Mouse (Mus musculus) spleen, adult 12 weeks (tissue): ENCODE results near the gene Inhbc.

Experiments
- DNase-seq: peaks from one replicate; pipeline ENCODE4 v3.0.0; 2022; ENCODE audit warnings: low spot score

The Inhbc gene

DNA sequence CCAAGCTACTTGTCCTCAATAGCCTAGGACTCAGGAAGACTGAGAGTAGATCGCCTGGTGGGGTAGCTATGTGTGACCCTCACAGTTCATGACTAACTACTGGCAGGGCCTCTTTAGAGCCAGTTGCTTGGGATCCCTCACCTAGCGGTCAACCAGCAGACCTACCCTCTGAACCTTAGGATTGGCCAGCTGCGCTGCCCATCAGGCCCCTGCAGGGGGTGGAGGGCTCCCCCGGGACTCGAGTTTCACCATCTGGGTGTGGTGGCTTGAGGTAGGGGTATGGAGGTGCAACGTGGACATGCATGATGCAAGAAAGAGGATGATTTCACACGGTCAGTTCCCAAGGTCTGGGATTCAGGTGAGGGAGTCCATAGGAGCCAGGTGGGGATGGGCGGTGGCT lies 18.5 kb downstream of the Inhbc start:
- DNase-seq = no peak

DNA sequence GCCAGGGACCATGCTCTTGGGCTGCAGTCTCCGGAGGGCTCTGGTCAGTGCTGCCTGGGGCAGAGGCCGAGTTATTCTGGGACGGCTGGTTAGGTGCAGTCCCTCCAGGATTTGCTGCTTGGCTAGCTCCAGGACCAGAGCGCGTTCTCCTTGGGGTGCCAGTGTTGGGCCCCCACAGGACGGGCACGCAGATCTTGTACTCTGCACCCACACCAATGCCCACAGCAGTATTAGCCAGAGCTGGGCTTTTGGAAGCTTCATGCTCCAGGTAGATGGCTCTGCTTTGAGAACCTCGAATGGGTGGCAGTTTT lies 19.0 kb downstream of the Inhbc start:
- DNase-seq = no peak

DNA sequence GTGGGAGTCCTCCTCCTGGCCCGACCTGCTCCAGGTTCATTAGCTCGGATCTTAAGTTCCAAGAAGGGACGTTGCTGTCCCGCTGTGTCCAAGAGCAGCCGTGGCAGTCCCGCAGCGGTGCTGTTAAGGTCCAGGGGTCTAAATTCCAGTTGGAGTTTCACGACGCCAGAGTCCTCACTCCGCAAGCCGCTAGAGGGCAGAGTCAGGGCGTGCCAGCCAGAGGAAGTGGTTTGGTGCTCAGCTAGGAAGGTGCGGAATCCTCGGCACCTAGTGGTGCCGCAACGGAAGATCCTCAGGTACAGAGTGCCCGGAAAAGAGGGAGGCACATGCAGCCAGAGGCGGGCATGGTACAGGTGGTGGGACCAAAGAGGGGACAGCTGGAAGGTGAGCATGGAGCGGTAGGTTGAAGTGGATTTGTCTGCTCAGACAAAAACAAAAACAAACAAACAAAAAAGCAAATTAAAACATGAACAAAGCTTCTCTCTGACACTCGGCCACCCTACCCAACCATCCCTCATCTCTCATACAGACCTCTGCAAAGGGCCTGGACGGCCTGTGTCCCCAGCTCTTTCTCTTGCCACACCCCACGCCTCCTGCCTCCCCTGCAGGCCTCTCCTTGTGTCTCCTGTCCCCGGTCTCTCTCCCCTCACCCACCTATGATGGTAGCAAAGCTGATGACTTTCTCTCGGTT lies 19.5 kb downstream of the Inhbc start:
- DNase-seq = no peak

DNA sequence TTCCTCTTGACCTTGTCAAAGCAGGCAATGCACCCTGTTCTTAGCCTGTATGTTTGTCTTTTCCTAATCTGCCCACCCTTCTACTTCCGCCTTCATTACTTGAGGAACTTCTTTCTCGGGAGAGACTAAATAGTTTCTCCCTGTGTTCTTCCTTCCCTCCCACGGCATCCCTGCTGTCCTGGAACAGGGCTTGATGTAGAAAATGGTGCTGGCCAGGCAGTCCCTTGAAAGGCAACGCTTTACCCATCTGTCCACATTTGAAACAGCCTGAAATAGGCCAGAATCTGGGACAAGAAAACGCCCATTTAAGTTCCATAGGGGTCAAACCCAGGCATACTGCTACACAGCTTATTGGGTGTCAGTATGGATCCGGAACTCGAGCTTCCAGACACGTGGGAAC lies 20.4 kb downstream of the Inhbc start:
- no peak for DNase-seq

DNA sequence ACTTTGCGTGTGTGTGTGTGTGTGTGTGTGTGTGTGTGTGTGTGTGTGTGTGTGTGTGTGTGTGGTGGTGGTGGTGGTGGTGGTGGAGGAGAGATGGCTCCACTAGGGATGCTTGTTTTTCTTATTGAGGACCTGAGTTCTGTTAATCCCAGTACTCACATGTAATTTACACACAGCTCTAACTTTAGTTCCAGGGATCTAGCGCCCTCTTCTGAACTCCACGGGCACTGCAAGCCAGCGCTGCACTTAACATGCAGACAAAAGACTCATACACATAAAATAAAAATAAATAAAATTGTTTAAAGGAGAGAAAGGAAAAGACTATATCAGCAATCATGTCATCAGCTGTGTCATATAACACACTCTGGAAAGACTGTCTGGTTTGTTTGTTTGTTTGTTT lies 21.3 kb downstream of the Inhbc start:
- DNase-seq = no peak

DNA sequence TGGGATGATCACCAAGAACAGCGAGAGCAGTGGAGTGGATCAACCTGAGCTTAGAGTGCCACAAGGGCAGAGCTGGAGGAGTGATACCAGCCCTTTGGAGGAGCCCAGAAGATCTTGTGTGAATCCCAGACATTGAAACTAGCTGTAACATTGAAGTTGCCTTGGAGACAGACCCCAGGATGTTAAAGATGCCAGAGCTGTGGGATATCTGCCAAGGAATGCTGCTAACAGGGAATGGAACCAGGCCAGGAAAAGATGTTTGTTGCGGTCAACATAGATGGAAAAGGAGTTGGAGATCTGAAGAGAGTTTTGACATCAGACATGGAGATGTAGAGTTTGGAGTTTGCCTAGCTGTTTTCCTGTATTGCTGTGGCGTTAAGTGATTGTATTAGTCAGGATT lies 24.1 kb downstream of the Inhbc start:
- DNase-seq = no peak

DNA sequence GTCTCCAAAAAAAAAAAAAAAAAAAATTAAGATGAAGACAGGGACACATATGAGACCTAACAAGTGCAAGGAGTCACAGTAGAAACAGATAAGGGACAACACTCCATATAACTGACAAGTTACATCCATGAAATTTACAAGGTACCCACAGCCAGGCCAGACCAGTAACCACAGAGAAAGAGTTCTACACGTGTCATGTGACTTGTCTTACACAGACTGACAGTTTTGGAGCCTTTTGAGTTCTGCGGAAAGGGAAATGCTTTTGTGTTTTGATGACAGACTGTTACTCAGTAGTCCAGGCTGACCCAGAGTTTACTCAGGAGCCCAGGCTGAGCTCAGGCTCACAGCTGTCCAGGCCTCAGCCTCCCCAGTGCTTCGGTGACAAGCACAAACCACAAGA lies 27.2 kb downstream of the Inhbc start:
- no peak for DNase-seq

DNA sequence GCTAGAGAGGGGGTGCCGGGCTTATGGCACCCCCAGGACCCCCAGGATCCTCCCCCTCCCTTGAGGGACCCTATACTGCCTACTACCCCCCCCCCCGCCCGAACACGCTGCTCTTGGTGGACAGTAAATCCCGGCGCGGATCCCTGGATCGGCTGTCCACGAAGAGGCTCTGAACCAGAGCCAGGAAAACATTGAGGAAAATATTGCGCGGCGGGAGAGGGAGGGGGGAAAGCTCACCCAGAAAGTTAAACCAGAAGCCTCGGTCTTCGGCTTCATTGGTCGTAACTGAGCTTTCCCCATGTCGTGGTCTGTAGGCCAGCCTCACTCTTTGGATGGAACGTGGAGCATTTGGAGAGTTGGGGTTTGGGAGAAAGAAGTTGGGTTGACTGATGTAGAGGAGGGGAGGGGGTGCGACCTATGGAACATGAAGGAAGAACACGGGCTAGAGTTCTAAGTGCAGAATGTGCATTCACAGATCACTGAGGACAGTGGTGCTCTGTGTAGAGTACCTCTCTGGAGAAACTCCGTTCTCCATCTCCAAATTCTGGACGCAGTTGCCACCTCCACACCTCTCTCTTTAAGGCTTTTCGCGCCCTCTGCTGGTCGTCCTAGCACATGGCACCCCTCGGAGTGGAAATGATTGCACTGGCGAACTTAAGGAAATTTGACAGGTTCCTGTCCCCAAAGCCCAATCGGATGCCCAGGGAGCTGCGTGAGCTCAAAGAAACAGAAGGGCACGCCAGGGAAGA lies 28.2 kb downstream of the Inhbc start, which contains the start of gene Gli1:
Gli1 (minus strand) TSS at position 84 of the 749 bp plus-strand sequence.
- DNase-seq = peak; percentile 68

DNA sequence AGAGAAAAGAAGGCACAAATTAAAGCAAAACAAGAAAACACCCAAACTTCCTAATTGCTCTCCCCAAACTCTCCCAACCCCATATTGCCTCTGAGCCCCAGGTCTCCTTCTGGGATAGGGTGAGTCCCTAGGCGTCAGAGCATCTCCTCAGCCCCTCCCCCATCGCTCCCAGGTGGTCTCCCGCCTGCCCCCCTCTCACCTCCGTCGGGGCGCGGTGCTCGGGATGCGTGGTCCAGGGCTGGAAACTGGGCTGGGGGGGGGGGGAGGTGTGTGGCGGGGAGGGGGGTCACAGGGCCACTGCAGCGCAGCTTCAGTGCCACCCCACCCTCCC lies 28.9 kb downstream of the Inhbc start:
- no peak for DNase-seq

DNA sequence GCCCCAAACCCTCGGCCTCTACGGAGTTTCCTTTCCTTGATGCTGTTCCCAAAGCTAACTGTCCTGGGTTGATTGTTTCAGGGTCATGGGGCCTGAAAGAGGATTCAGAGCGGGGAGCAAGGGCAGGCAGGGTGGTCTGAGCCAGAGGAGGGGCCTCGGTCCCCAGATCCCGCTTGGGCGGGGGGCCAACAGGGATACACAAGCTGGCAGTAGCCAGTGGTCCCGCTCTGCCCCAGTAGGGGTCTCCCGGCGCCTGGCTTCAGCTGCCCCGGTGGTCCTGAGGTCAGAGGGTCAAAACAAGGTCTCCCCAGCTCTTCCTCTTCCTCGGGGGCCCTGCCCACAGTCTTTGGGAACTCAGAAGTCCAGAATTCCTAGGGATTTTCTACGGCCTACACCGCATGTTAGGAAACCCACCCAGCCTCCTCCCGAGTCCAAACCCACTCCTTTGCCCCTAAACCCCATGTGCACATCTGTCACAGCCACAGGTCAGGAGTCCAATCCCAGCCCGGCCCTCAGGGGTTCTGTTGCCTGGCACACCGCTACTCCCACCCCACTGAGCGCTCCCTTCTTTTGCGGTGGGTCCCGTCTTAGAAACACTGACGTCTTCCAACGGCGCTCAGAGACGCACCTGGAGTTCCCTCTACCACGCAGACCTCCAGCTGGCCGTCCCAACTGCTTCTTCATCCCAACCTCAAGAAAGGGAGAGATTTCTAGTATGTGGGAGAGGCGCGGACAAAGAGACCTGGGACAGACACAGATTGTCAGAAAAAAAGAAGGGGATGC lies 29.5 kb downstream of the Inhbc start:
- no peak for DNase-seq

DNA sequence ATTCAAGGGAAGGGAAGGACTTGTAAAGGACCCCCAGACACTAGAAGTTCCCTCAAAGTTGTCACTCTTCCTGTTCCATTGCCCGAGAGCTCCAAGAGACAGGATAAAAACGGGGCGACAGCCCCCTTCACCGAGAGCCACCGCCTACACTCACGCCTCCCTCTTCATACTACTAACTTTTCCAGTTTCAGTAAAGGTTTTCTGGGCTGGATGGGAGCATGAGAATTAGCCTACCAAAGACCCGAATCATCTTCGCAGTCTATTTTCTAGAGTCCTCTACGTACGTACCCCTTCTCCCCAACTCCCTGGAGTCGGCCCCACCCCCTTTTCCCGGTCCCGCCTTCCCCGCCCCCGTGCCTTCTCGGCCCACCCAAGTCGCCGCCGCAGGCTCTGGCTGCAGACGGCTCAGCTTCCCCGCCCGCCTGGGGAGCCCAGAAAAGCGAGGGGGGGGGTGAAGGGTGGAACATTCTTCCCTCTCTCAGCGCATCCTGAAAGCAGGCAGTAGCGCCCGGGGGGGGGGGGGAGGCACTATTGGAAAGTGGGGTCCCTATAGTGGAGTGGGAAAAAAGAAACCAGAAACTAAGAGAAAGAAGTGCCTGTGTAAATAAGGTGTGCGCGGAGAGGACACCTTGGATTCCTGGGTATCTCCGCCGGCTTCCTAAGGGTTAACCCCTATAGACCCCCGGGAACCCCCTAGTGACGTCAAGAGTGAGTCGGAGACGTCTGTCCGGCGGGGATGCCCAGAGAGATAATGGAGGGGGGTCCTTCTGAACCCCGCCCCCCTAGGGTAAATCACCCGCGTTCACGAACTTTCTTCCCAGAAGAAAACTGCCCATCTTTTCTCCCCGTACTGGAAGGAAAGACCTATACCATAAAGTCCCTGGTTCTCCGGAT lies 30.3 kb downstream of the Inhbc start:
- DNase-seq = no peak

DNA sequence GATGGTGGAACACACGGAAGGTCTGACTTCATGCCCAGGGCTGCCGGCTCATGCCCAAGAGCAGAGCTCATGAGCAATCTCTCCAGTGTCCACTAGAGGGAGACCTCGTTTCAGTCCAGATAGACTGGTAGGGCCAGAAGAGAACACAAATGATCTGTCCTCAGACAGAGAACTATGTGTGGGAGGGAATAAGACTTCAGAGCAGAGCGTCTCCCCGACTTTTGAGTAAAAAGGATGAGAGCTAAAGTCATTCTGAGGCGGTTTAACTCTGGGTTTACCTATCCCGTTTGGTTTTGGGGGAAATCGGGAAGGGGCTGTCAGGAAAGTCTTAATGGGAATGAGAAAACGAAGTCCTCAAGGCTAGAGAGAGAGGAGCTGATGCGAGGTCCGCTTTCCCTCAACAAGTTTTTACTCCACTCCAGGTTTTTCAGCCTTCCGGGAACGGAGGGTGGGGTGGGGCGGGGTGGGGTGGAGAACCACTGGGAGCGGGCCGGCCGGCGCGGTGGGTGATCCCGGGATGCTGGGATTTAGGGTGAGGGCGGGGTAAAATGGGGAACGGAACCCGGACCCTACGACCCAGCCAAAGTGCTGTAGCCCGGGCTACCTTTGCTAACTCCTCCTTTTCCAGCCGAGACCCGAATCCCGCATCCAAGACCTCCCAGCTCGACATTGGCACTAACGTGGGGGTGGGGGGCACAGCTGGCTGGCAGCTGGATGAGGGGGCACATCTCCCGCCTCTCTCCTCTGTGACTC lies 31.1 kb downstream of the Inhbc start:
- DNase-seq = peak; percentile 69

DNA sequence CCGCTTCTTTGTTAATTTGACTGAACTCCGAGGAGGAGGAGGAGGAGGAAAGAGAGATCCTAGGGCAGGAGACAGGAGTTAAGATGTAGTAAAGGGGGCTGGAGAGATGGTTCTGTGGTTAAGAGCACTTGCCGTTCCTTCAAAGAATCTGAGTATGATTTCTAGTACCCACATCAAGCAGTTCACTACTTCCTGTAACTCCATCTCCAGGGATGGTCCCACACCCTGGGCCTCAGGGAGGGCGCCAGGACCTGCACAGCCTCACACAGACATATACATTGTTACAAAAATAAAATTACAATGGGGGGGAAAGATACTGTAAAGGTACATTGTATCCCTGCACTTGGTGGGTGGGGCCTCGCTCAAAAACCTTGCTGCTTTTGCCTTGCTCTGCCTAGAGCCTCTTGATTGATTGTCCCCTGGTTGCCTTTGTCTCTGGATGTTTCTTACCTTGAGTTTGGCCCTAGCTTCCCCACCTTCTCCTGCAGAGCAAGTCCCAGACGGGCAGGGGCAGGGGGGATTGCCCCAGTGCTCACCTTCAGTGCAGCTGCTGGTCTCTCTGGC lies 32.6 kb downstream of the Inhbc start:
- no peak for DNase-seq

DNA sequence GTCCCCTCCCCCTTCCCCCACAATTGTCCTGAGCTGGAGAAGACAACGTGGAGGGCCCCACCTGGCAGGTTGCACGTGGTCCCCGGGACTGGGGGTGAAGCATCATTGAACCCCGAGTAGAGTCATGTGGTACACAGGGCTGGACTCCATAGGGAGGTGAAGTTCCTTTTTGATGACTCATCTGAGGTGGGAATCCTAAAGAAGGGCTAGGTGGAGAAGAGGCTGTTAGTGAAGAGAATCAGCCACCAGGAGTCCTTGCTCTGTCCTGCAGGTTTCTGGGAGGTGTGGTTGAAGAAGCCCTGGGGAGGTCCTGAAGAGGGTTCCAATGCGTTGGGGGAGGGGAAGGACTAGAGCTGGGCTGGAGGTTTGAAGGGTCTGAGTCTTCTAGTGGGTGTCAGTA lies 33.3 kb downstream of the Inhbc start:
- no peak for DNase-seq

DNA sequence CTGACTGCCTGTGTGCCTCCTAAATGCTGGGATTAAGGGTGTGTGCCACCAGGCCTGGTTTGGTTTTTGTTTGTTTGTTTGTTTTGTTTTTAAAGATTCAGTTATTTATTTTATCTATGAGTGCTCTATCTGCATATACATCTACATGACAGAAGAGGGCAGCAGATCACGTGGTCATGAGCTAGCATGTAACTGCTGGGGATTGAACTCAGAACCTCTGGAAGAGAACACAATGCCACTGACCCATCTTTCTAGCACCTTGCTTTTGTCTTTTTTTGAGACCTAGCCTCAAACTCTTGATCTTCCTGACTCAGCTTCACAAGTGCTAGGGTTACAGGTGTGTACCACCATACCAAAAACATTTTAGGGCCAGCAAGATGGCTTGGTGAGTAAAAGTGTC lies 35.0 kb downstream of the Inhbc start:
- no peak for DNase-seq

DNA sequence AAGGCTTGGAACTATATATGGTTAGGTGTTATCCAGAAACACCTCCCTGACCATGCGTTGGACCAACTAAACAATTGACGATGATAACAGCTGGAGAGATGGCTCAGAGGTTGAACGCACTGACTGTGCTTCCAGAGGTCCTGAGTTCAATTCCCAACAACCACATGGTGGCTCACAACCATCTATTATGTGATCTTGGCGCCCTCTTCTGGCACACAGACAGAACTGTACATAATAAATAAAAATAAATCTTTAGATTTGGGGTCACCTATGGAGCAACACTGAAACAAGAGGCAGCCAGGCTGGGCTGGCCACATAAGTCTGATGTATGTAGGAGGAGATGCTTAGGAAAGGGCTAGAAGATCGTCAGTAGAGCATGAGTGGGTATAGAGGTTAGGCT lies 37.1 kb downstream of the Inhbc start:
- no peak for DNase-seq

DNA sequence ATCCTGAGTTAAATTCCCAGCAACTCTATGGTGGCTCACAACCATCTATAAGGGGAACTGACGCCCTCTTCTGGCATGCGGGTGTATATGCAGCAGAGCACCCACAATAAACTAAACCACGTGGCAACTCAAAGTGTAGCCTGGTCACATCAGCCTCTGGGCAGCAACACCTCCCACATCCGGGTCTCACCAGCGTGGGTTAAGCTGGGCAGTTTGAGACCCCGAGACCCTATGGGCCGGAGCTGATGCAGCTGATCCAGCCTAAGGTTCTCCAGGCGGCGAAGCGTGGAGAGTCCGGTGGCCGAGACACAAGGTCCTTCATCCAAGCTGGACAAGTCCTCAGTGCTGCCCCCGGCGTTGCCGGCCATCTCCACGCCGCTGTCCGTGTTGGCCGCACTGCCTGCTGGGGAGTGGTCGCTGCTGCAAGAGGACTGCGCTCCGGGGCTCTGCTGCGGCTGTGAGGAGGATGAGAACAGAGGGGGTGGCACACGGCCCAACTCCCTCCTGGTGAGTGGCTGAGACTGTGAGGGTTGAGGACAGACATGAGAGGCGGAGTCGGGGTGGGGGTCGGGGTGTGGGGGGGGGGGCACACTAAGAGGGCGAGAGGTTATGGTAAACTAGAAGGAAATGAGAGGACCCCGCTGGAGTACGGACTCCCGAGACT lies 37.9 kb downstream of the Inhbc start:
- no peak for DNase-seq

DNA sequence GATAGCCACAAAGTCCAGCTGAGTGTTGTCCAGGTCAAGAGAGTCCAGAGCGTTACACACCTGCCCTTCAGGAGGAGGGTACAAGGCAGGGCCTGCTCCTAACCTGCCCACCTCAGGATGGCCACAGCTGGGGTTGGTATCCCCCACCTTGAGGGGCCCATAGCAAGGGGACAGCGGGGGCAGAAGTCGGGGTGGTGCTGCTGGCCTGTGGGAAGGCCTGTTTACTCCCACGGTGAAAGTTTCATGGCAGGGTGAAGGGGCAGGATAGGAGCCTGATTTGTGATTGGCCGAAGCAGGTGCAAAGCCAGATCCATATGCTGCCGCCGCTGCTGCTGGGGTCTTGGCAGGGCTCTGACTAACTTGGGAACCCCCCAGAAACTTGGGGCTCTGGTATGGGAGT lies 40.0 kb downstream of the Inhbc start:
- DNase-seq = no peak

DNA sequence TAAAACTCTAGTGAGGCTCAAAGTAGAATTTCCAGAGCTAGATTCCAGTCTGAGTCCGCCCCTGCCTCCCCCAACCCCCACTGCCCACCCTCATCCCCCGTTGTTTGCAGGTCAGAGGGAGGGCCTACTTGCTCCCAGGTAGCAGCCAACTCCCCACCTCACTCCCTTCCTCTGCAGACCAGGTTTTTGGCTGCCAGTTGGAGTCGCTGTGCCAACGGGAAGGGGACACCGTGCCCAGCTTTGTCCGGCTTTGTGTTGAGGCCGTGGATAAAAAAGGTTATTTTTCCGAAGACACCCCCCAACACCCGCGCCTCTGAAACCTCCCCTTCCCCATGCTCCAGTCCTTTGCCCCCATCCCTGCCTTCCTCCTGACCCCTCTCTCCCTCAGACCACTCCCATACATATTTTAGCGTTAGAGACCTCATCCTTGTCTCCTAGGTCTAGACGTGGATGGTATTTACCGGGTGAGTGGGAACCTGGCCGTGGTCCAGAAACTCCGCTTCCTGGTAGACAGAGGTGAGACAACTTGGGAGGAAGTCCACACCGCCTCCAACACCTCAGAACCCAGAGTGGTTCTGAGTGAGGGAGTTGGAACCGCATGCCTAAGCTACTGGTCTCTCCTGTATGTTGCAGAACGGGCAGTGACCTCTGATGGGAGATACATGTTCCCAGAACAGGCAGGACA lies 42.6 kb downstream of the Inhbc start:
- no peak for DNase-seq

DNA sequence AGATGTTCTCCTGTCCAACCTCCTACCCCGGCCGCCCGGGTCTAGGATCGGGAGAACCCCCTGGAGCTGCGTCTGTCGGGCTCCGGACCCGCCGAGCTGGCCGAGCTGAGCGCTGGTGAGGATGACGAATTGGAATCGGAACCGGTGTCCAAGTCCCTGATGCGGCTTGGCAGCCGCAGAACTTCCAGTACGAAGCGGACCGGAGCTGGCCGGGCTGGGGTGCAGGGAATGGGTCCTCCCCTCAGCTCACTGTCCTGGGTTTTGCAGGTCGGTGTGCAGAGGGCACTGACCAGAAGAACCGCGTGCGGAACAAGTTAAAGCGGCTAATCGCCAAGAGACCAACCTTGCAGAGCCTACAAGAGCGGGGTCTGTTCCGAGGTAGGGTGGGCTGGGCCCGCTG lies 43.4 kb downstream of the Inhbc start:
- no peak for DNase-seq
